Mouse (Mus musculus): Measurements from ENCODE around the gene Kirrel3.

Kirrel3 gene

DNA sequence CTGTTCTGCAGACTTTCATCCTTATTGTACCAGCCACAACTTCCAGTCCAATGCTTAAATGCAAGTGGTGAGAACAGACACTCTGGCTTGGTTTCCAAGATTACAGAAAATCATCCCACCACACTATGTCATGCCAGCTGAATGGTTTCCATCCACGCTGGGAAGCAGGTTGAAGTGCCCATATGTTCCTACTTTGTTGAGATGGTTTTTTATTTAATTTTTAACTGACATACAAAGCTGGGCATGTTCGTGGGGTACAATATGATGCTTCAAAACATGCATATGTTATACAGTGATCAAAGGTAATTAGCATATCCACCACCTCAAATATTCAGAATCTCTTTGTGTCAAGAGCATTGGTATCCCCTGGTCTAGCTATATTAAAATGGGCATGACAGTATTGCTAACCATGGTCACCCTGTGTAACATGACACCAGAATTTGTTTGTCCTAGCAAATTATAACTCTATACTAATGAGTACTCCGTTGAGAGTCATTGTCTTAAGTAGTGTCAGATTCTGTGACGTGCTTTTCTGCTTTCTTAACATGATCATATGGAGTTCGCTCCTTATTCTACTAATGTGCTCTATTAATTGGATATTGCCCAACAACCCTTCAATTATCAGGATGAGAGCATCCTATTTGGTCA, 472.6 kb downstream of the Kirrel3 start:
- no peak for DNase-seq

DNA sequence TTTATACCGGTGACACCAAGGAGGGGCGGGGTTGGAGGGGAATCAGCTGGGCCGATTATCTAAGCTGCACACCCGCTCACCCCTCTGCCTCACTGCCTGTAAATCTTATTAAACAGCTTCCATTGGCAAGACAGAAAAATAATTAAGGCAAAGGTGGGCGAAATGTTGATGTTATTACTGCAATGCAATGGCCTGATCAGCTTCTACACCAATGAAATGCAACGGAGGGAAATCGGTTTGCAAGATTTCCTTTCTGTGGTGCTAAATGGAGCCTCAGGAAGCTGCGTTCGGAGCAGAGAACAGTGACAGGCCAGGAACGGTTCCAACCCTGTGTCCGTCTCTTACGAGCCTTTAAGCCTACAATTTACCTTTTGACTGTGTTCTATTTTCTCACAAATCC, 475.0 kb downstream of the Kirrel3 start:
- no peak for DNase-seq

DNA sequence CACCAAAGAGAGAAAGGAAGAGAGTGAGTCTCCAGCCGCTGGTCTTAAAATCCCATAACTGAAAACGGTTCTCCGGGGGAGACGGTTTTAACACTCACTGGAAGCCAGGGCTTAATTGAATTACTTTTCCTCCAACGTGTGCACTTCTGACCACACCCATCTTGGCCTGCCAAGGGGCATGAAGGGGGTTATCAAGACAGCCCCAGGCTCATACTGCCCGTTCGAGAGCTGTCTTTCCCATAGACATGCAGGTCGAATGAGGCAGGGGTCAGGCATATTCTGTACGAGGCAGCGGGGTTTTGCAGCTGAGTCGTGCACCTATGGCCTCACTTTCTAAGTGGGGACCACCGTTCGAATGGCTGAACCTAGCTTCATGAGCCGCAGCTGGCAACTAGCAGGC, 475.5 kb downstream of the Kirrel3 start:
- no peak for DNase-seq

DNA sequence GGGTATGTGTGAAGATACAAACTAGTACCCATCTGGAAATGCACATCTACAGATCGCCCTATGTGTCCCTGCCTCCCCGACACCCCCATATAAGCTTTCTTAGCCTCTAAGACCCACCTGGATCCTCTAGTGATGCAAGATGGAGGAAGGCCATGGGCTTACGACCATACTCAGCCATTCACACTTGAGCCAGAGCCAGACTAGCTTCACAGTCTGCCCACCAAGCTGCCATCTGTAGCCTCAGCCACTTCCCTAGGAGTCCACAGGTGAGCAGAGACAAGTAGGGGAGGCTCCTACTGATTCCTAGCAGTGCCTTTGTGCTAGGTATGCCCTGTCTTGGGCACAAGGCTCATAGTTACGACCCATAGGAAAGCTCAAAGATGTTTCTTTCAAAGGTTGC, 476.6 kb downstream of the Kirrel3 start:
- DNase-seq, result no peak

DNA sequence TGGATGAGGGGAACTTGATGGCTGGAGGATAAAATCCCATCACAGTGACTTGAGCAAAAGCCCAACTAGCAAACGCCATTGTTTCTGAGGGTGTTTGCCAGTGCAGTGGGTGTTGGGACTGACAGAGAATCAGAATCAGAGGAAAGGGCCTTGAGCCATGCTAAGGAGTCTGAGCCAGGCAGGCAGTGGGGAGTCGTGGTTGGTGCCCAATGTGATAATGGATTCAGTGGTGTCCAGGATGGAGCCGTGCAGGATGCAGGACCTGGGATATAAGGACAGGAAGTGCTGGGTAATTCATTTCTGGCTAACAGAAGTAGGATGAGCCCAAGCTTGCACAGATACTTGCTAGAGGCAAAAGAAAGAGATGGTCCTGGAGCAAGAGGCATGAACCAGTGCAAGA, 477.9 kb downstream of the Kirrel3 start:
- no peak for DNase-seq

DNA sequence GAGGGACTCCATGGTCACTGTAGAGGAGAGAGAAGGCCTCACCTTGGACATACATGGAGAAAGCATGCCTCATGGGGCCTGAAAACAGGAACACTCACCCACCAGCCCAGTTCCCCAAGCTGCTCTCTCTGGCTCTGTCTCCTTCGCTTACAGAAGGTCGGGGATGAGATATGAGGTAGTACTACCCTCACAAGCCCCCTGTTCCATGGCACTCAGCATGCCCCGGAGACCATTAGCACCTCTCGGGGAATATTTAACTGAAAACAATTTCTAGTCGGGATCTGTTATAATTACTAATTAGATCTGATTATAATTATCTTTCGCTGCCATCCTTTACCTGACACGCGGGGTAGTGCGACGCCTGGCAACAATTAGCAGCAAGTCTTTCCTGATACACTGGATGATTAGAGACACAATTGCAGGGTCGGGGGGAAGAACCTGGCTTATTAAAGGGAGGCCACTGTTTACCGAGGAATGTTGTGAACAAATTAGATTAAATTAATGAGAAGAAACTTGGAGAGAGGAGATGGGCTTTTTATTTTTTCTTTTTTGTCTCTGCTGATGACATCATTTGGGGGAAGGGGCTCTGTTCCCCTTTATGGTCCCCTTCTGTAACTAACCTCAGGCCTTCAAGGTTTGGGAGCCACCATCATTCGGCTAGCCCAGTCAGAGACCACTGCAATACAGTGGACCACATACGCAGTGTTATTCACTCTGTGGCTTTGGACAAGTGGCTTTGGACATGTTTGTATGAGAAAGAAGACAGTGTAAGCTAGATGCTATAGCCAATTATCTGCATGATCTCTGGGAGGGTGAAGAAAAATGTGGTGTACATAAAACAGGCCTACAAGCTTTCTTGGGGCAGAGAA, 478.7 kb downstream of the Kirrel3 start:
- DNase-seq, result no peak

DNA sequence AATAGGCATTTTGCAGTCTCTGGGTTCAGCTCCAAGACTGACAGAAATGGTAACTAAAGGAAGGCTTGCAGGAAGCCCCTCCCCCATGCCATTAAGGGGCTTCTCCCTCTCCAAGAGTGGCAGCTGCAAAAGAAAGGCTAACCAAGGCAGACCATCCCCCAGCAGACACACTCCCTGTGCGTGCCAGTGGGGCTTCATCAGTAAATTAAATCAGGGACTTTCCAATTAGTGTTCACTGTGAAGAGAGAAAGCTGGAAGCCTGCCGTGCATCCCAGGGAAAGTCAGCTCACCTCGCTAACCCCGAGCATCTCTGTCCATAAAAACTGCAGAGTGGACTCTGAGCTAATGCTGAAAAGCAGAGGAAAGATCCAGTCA, 479.3 kb downstream of the Kirrel3 start:
- no peak for DNase-seq

DNA sequence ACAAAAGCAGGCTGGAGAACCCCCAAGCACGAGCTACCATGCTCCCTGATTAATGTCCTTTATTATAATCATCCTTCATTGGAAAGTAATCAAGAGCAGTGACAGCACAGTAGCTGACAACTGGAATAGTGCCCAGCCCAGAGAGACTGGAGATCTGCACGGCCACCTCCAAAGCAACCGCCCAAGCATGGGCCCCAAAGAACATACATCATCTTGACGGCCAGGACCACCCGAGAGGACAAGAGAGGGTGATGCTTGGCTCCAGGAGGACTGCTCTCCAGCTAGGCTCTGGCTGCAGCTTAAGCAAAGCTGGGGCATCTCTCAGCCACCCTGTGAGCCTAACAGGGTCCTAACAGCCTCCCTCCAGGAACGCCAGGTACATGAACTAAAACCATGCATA, 482.1 kb downstream of the Kirrel3 start:
- no peak for DNase-seq

DNA sequence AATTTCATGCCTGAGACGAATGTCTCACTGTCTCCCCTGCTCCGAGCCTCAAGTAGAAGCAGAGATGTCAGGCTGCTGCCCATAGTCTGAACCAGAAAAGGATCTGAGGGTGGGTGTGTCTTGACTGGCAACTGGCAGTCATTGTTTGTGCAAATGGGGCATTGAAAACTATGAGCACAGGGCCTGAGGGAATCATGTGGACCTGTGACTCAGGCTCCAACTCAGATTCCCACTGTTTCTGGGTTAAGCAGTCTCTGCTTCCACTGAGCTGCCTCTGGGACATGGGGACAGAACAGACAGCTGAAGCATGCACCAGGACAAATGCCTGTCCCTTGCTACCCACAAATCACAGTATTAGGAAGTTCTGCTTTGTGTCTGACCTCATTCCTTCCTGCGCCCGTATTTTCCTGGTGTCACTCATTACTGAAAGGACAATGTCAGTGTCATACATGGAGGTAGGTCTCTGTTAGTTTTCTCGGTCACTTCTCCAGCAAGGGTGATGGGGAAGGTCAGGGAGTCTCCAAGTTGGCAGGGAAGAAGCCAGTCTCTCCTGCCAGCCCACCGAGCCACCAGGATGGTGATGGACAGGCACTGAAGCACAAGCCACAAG, 484.3 kb downstream of the Kirrel3 start:
- DNase-seq, result no peak

DNA sequence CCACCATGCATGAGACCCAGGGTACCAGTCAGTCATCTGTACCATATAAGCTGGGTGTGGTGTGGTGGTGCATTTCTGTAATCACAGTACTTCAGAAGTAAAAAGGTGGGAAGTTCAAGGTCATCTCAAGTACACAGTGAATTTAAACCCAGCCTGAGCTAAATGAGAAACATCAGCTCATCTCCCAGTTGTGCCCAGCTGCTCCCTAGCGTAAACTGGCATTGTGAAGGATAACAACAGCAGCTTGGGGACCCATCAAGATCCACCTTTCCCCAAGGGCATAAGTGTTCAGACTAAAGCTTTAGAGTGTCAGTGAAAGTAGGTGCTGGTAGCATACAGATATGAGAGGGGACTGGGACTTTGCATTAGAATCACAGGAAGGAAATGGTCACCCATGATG, 488.6 kb downstream of the Kirrel3 start:
- DNase-seq, result no peak

DNA sequence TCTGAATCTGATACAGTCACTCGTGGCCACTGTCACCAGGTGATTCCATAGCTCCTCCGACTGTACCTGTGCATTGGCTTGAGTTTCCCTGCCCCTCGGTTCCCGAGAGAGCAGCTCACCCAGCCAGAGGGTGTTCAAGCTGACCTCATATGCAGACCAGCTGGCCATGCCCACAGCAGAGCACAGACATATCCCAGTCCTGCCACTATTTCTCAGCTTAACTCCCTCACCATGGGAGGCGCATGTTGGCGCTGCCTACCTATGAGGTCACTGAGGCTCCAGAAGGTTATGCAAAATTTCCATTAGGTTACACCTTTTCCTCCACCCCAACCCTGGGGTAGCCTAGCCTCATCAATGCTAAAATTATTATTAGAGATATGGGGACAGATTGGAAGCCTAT, 489.6 kb downstream of the Kirrel3 start:
- no peak for DNase-seq

DNA sequence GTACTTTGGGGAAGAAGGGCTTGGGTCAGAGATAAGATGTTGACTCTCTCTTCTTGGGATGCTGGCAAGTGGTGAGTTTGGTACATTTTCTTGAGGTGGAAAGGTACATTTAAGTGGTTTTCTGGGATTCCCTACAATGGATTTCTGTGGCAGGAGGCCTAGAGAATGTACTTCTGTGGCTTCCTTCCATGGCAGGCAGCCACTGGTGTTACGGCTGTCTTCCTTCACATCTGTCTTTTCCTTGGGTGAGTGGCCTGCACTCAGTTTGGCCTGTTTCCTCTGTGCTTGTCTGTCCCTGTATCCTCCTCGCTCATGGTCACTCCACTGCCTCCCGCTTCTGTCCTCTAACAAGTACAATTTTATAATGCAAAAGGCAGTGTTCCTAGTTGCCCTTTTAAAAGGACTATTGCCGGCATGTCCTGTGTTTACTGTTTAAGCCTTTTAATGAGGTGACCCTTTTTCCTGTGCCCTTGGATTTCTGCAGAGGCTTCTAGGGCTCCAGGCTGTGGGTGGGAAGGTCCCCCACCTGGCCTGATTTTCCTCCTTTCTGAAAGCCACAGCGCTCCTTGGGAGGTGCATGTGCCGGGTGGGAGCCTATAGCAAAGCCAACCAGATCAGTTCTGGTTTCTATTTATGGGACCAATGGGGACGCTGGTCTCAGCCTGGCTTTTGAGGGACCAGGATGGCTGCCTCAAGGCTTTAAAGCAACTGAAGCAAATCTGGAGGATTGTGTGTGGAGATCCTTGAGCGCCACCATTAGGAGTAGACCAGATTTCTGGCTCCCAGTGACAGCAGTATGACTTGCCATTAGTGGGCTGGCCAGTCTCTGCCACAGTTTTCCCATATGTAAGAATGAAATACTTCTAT, 491.1 kb downstream of the Kirrel3 start:
- no peak for DNase-seq

DNA sequence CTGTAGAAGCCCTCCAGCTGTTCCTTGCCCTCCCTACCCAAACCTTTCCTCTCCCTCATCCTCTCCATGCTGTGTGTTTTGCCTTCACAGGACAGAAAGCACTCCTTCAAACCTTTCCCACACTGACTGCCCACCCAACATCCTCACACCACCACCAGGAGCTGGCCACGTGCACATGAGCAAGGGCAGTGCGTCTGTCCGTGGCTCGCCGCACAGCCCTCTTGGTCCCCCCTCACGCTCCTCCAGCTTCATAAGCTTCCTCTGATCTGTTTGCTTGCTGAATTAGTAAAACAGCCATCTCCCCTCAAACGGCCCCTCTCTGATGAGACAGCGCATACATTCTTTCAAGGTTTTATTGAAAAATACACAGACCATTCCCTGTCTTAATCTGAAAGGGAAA, 492.0 kb downstream of the Kirrel3 start:
- DNase-seq, result no peak

DNA sequence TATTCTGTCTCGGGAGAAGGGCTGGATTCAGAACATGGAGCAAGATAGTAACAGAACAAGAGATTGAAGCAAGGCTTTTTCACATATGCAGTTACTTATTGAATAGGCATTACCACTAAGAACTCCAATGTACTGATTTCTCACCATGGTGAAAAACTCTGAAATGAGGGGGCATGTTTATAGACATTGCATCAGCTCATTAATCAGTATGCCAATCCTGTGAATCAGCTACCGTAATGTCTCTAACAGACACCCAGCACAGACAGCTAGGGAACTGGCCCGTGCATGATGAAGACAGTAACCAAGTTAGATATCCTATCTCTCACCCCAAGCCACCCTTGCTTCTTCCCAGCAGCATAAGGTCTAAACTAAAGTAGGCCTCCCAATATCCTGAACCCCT, 492.5 kb downstream of the Kirrel3 start:
- DNase-seq, result no peak

DNA sequence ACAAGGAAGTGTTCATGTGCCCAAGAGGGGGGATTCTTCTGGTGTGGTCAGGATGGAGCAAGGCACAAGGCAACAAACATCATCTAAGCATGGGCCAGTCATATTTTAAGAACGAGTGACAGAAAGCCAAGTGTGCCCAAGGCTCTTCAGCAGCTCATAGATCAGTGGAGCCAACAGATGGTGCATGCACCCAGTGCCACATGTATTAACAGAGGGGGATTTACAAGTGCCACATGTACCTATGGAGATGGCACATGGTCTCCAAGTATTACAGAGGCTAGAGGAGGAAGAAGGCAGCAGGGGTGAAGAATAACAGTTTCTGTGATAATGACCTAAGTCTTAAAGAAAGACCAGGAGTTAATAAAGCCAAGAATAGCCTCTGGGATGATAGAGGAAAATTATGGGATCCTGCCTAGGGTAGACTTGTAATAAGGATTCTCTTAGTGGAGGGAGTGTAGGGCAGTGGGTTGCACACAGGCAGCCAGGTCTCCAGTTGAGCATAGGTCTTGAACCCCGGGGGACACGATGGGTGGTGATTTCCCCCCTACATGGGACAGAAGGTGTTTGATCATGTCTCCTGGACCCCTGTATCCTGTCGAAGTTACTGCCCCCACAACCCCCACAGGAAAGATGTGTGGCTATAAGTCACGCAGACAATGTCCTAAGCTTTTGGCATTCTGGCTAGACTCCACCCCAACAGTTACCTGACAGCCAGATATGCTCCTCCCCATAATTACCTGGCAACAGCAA, 495.0 kb downstream of the Kirrel3 start:
- DNase-seq, result no peak

DNA sequence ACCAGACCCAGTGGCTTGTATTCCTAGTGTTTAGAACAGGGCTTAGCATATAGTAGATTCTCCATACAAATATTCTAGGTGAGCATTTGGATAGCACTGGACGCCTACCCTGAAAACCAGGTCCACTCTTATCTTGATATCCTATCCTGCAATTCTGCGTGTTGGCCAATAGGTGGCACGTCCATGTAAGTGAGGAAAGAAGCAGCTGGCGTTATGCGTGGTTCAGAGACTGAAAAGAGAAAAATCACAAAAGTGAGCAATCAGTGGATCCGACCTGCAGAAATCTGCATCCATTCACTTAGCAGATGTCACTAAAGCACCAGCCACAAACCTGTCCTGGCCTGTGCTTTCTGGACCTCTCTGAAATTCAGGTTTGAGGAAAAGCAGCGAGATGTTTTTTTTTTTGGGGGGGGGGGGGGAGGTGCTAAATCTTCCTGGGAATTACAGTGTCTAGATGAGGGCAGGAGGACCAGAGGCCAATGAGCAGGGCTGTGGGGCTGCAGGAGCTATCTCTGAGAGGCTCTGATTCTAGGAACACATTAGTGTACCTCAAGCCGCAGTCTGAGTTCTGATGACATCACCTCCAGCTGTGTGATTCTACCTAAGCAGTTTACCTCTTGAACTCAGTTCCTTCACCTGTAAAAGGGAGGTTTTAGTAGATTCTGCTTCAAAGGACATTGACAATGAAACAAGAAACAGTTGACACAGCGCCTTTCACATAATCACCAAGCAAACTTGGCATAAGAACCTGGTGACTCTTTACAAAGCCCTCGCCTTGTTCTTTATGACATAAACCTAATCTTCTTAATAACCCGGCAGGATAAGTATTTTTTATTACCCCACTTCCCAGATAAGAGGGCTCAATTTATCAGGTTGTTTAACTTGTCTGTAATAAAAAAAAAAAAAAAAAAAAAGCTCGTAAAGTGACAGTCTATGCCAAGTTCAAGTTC, 498.1 kb downstream of the Kirrel3 start:
- DNase-seq, result peak; percentile 36

DNA sequence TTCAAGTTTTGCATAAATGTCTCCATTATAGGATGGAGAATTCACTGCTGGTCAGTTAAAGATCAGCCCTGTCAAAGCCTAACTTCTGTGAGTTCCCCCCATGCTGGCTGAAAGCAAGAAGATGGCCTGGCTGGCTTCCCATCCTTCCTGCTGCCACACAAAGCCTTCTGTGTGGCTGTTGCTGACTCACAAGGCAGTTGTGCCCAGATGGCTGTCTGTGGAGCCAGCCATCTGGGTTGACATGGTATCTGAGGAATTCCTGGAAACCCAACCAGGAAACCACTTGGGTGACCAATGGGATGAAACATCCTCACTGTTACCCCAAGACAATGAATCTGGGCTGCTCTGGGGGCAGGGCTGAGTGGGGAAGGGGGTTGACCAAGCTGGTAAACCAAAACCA, 500.5 kb downstream of the Kirrel3 start:
- DNase-seq, result no peak

DNA sequence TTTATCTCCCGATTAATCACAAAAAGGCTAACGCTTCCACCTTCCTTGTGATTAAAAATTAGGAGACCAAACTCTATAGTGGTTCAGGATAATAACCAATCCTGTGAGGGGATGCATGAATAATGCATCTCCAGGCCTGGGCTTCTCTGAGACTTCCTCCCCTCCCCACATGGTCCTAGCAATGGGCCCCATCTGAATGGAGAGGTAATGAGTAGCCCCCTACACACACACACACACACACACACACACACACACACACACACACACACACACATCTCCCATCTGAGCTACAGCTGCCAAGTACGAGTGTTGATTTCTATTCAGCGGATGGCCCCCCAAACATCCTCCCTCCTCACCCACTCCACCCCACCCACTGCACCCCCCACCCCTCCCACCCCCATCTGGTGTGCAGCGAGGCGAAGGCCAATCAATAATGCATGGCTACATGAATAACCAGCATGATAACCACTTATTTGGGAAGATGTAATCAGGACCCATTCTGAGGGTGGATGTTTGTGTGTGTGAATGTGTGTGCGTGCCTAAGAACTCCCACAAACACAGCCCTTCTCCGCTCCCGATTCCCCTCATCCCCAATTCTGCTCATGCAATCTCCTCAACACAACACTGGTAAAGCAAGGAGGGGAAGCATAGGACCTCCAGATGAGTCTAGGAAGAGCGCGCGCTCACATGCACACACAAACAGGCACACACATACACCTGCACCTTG, 501.9 kb downstream of the Kirrel3 start:
- no peak for DNase-seq

DNA sequence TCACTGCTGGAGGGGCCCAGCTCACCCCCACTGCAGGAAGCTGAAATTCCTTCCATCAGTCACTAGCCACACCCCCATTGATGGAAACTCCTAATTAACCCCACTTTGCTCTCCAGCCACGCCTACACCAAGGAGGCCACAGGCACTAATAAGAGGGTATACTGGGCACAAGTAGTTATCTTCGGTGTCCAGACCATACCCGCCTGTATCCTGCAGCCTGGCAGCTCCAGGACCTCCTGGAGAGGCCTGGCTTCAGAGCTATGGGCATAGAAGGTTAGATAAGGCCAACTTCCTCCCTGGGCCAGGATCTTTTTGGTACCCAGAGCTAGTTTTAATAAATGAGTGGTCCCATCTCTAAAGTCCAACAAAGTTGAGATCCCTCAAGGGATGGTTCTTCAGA, 503.0 kb downstream of the Kirrel3 start:
- DNase-seq, result no peak

DNA sequence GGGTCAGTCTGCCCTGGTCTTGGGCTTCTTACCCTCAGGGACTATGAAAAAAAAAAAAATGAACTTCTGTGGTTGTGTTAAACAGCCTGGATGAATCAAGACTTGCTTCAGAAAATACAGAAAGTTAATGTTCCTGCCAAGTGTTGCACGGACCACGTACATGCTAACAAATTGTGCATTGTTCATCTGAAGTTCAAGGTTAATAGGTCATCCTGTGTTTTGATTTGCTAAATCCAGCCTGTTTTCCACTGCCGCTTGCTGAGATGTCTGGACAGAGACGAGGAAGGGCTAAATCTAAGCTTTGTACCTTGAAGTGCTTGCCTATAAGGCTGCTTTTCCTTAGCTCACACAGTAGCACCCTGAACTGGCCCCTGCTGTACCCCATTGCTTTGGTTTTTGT, 506.5 kb downstream of the Kirrel3 start:
- peak; percentile 51 for DNase-seq
